ENCODE assay signal across 25 mouse cellular contexts in the genomic region with DNA sequence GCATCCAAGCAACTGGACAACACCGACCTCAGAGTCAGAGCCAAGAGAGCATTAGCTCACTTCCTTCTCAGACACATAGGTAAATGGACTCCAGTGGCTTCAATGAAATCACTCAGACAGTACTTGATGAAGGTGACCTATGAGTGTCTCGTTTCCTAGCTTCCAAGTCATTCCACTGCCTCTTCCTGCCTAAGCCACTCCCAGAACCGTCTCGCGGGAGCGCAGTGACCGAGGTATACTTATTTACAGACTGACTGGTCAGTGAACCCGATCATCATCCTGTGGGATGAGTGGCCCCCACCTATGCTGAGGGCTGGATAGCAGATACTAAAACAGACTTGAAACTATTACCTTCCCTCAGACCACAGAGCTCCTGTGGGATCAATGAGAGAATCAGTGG. TPM values are rescaled to one million over a fixed set of nuclear protein-coding genes. Genes with fewer than 3 reads are reported as not detected.
DNase-seq lines count a peak whose midpoint lies in the region; ATAC-seq lines count a peak whose summit lies in the region.
"Had no signal": no experiment of that assay in that cellular context is flagged by ENCODE, and none has a peak within 500 bp of the region (broad histone marks: within the 10 kb centered on the region; RNA-seq: fewer than 3 reads in every experiment).

No protein-coding gene starts in this region.

- WGBS in kidney, embryonic 16.5 days, result 42% methylated on average over 8 of the region's 8 CpGs

- H3K27me3 ChIP-seq in kidney, embryonic 16.5 days (ENCODE audit: insufficient read depth, low read length), result no peaks in the 10 kb centered on the region
- H3K27me3 ChIP-seq: embryonic facial prominence, embryonic 15.5 days; intestine, embryonic 15.5 days; neural tube, embryonic 12.5 days had no signal

- H3K4me2 ChIP-seq in kidney, embryonic 16.5 days (replicated peaks; ENCODE audit: low read depth, low read length), result no peak overlapping the region
- H3K4me2 ChIP-seq: embryonic facial prominence, embryonic 15.5 days; intestine, embryonic 15.5 days; limb, embryonic 12.5 days; liver, embryonic 11.5 days; neural tube, embryonic 12.5 days had no signal

- H3K9me3 ChIP-seq in kidney, embryonic 16.5 days (ENCODE audit: low read length), result no peaks in the 10 kb centered on the region
- H3K9me3 ChIP-seq: embryonic facial prominence, embryonic 15.5 days; intestine, embryonic 15.5 days; limb, embryonic 12.5 days; neural tube, embryonic 12.5 days had no signal

- H3K36me3 ChIP-seq in kidney, embryonic 16.5 days (ENCODE audit: insufficient read depth, low read length), result no peaks in the 10 kb centered on the region
- H3K36me3 ChIP-seq: embryonic facial prominence, embryonic 15.5 days; intestine, embryonic 15.5 days; limb, embryonic 12.5 days; neural tube, embryonic 12.5 days had no signal

- H3K27ac ChIP-seq in brown adipose tissue, adult 24 weeks (replicated peaks; ENCODE audit: low read depth, low read length), result peak overlapping the region; percentile 19; the same call in 1 of the 2 replicates
- 0 out of 2 replicates have a peak overlapping the region, but pooled peaks have one; percentile 15 for H3K27ac ChIP-seq in kidney, embryonic 16.5 days (ENCODE audit: low read length)
- H3K27ac ChIP-seq: embryonic facial prominence, embryonic 15.5 days; intestine, embryonic 15.5 days; limb, embryonic 12.5 days; neural tube, embryonic 12.5 days had no signal

- ATAC-seq in kidney, embryonic 16.5 days (ENCODE audit: low FRiP score, low TSS enrichment), result peak; percentile 69
- ATAC-seq: forebrain, embryonic 14.5 days; hindbrain, embryonic 16.5 days; intestine, embryonic 15.5 days; liver, postnatal 0 days; lung, postnatal 0 days had no signal

- peak; percentile 60 for DNase-seq in ES-CJ7 (ENCODE audit: low read depth, low spot score)
- DNase-seq in kidney, postnatal 4 days, result peak; percentile 53 to 74
- no peak for DNase-seq in Muller cell, postnatal 12 days (ENCODE audit: inconsistent ontology term)
- DNase-seq in urinary bladder, postnatal 36 days (ENCODE audit: low spot score in 2 of 2), result no peak
- no peak for DNase-seq in spleen, postnatal 36 days (ENCODE audit: low spot score in 2 of 2)
- DNase-seq: adrenal gland, adult 8-10 months; cerebellum, adult 2 months; cerebellum, postnatal 36 days; heart, postnatal 4 days; layer of hippocampus, postnatal 36 days; liver, postnatal 0 days; midbrain, embryonic 14.5 days; right cerebral cortex, postnatal 14 days; spleen, adult 18-20 months; thymus, postnatal 14 days had no signal

- no peak overlapping the region for H3K4me3 ChIP-seq in brown adipose tissue, adult 24 weeks (ENCODE audit: insufficient read depth, low read depth, low read length)
- no peak overlapping the region for H3K4me3 ChIP-seq in kidney, embryonic 16.5 days (ENCODE audit: low read length)
- H3K4me3 ChIP-seq: embryonic facial prominence, embryonic 15.5 days; intestine, embryonic 15.5 days; limb, embryonic 12.5 days; neural tube, embryonic 12.5 days had no signal

- no peak overlapping the region for H3K9ac ChIP-seq in kidney, embryonic 16.5 days (replicated peaks; ENCODE audit: low read length)
- H3K9ac ChIP-seq: embryonic facial prominence, embryonic 15.5 days; intestine, embryonic 15.5 days; limb, embryonic 12.5 days; liver, postnatal 0 days; neural tube, embryonic 12.5 days had no signal

- H3K4me1 ChIP-seq in brown adipose tissue, adult 24 weeks (ENCODE audit: control insufficient read depth, insufficient read depth, insufficient read length, low read length), result peaks cover 3% of the 10 kb centered on the region; the same call in 1 of the 2 replicates
- H3K4me1 ChIP-seq in kidney, embryonic 16.5 days (ENCODE audit: insufficient read depth, low read length), result 0 out of 2 replicates have a peak, but pooled peaks cover 4% of the 10 kb centered on the region
- H3K4me1 ChIP-seq: embryonic facial prominence, embryonic 15.5 days; intestine, embryonic 15.5 days; limb, embryonic 12.5 days; neural tube, embryonic 12.5 days had no signal

RNA-seq across cellular contexts. Expression of gene Pfkfb3, which starts 7.8 kb away (rescaled TPM):
- polyA plus RNA-seq in brown adipose tissue, adult 24 weeks (2012; ENCODE audit: insufficient read depth, insufficient read length, missing spikeins), result 190 and 226 TPM in 2 replicates
- polyA plus RNA-seq in kidney, embryonic 16.5 days (2015; fragmentation: Nextera tagmentation; extraction: Ambion mirVana), result 11.9 and 13.1 TPM in 2 replicates

RNA-seq across cellular contexts. Expression of gene Rbm17, which starts 57.9 kb away (rescaled TPM):
- polyA plus RNA-seq in brown adipose tissue, adult 24 weeks (2012; ENCODE audit: insufficient read depth, insufficient read length, missing spikeins), result 45.1 and 48.5 TPM in 2 replicates
- polyA plus RNA-seq in kidney, embryonic 16.5 days (2015; fragmentation: Nextera tagmentation; extraction: Ambion mirVana), result 147 and 152 TPM in 2 replicates

Comparison
In these comparisons a context has a peak if more than half of its experiments do, and no peak if none do; other contexts are left out.
1. DNase-seq: peak in ES-CJ7 (single experiment) and kidney, postnatal 4 days (2 of 2); none in Muller cell, postnatal 12 days (single experiment), urinary bladder, postnatal 36 days (0 of 2) and spleen, postnatal 36 days (0 of 2).
2. RNA of gene Pfkfb3, which starts 7.8 kb away (polyA plus RNA-seq): 190 to 226 TPM in brown adipose tissue, adult 24 weeks; 11.9 to 13.1 TPM in kidney, embryonic 16.5 days; every median in the first group is over 10 times any median in the second.